ENCODE assay signal across 8 mouse cellular contexts in genomic region chr5:144875892-144876291, GRCm38 (mm10).
DNase-seq lines count a peak whose midpoint lies in the region; ATAC-seq and TF ChIP-seq lines count a peak whose summit lies in the region.

No protein-coding gene starts in this region.

- H3K4me2 ChIP-seq in intestine, postnatal 0 days (replicated peaks; ENCODE audit: low read depth): no peak overlapping the region
- H3K4me2 ChIP-seq in midbrain, embryonic 16.5 days (ENCODE audit: low read length): no peak overlapping the region

- no peak overlapping the region for H3K9ac ChIP-seq in intestine, postnatal 0 days (ENCODE audit: low read depth, low read length)
- no peak overlapping the region for H3K9ac ChIP-seq in midbrain, embryonic 16.5 days (ENCODE audit: low read depth, low read length)

- no peak overlapping the region for H3K27ac ChIP-seq in testis, adult 2 months (ENCODE audit: control insufficient read depth, insufficient read depth, low read depth, low read length)
- no peak overlapping the region for H3K27ac ChIP-seq in intestine, postnatal 0 days (ENCODE audit: low read depth, low read length)
- no peak overlapping the region for H3K27ac ChIP-seq in midbrain, embryonic 16.5 days (ENCODE audit: low read length)

- no peaks in the 10 kb centered on the region; the same call in 1 of the 2 replicates for H3K4me1 ChIP-seq in testis, adult 2 months (ENCODE audit: control insufficient read depth, insufficient read depth, low read length)
- no peaks in the 10 kb centered on the region for H3K4me1 ChIP-seq in intestine, postnatal 0 days (replicated peaks; ENCODE audit: control insufficient read depth, insufficient read depth, low read length)
- no peaks in the 10 kb centered on the region for H3K4me1 ChIP-seq in midbrain, embryonic 16.5 days (ENCODE audit: control insufficient read depth, insufficient read depth, low read length)

- peak; percentile 98 for TF ChIP-seq CTCF in testis, adult 2 months (IDR thresholded peaks at IDR 0.05; ENCODE audit: control insufficient read depth, insufficient read depth, insufficient replicate concordance, low read depth, low read length)
- TF ChIP-seq CTCF in intestine, postnatal 0 days (IDR thresholded peaks at IDR 0.05; ENCODE audit: low read depth): peak; percentile 99

- WGBS in intestine, postnatal 0 days: 5% methylated on average over 13 of the region's 13 CpGs
- 13% methylated on average over 13 of the region's 13 CpGs for WGBS in midbrain, embryonic 16.5 days

- ATAC-seq in intestine, postnatal 0 days: no peak; the same call in 1 of the 2 replicates
- ATAC-seq in midbrain, embryonic 16.5 days: peak; percentile 31; the same call in 1 of the 2 replicates

- TF ChIP-seq POLR2A in testis, adult 2 months (IDR thresholded peaks at IDR 0.05; ENCODE audit: control insufficient read depth, low read depth, low read length): no peak

- no peaks in the 10 kb centered on the region for H3K27me3 ChIP-seq in testis, adult 2 months (ENCODE audit: control insufficient read depth, insufficient read depth, low read length)
- no peaks in the 10 kb centered on the region for H3K27me3 ChIP-seq in intestine, postnatal 0 days (replicated peaks; ENCODE audit: control insufficient read depth, insufficient read depth, low read length)
- no peaks in the 10 kb centered on the region for H3K27me3 ChIP-seq in midbrain, embryonic 16.5 days (ENCODE audit: control insufficient read depth, insufficient read depth, low read depth, low read length)

- no peak for DNase-seq in testis, postnatal 14 days (ENCODE audit: low spot score)
- DNase-seq in cerebellum, adult 18-20 months: peak; percentile 73 to 87
- DNase-seq in forelimb bud, embryonic 11.5 days (ENCODE audit: low read depth, low spot score): peak; percentile 78
- peak; percentile 67 for DNase-seq in liver
- DNase-seq in spleen, adult 18-20 months: peak; percentile 17 to 65

- no peaks in the 10 kb centered on the region for H3K9me3 ChIP-seq in intestine, postnatal 0 days (ENCODE audit: control insufficient read depth)
- no peaks in the 10 kb centered on the region for H3K9me3 ChIP-seq in midbrain, embryonic 16.5 days (replicated peaks; ENCODE audit: control insufficient read depth, low read length, poor library complexity, severe bottlenecking)

- no peak overlapping the region for H3K4me3 ChIP-seq in testis, adult 2 months (ENCODE audit: control insufficient read depth, low read depth, low read length)
- H3K4me3 ChIP-seq in intestine, postnatal 0 days (ENCODE audit: low read depth, low read length): no peak overlapping the region
- H3K4me3 ChIP-seq in midbrain, embryonic 16.5 days (ENCODE audit: low read depth, low read length): no peak overlapping the region

- H3K36me3 ChIP-seq in testis, adult 2 months (ENCODE audit: control insufficient read depth, insufficient read depth, low read length): no peaks in the 10 kb centered on the region
- H3K36me3 ChIP-seq in intestine, postnatal 0 days (ENCODE audit: control insufficient read depth, insufficient read depth): peaks cover 36% of the 10 kb centered on the region
- peaks cover 37% of the 10 kb centered on the region for H3K36me3 ChIP-seq in midbrain, embryonic 16.5 days (ENCODE audit: control insufficient read depth, insufficient read depth, low read length)
